ENCODE assay signal across 13 mouse cellular contexts in genomic region chr9:91798171-91798836, GRCm38 (mm10).
DNase-seq lines count a peak whose midpoint lies in the region; ATAC-seq and TF ChIP-seq lines count a peak whose summit lies in the region.
"Had no signal": no experiment of that assay in that cellular context is flagged by ENCODE, and none has a peak within 500 bp of the region (broad histone marks: within the 10 kb centered on the region; RNA-seq: fewer than 3 reads in every experiment).

No protein-coding gene starts in this region.

- H3K4me1 ChIP-seq in forebrain, embryonic 15.5 days, result no peaks in the 10 kb centered on the region
- no peaks in the 10 kb centered on the region for H3K4me1 ChIP-seq in forebrain, embryonic 12.5 days
- H3K4me1 ChIP-seq in midbrain, postnatal 0 days (ENCODE audit: insufficient read depth, low read length), result no peaks in the 10 kb centered on the region
- H3K4me1 ChIP-seq in midbrain, embryonic 13.5 days (replicated peaks), result no peaks in the 10 kb centered on the region
- H3K4me1 ChIP-seq: embryonic facial prominence, embryonic 13.5 days; heart, embryonic 10.5 days had no signal

- no peaks in the 10 kb centered on the region for H3K27me3 ChIP-seq in forebrain, embryonic 15.5 days
- H3K27me3 ChIP-seq in forebrain, embryonic 12.5 days, result no peaks in the 10 kb centered on the region
- no peaks in the 10 kb centered on the region for H3K27me3 ChIP-seq in midbrain, postnatal 0 days (ENCODE audit: insufficient read depth, low read length)
- no peaks in the 10 kb centered on the region for H3K27me3 ChIP-seq in midbrain, embryonic 13.5 days
- H3K27me3 ChIP-seq: embryonic facial prominence, embryonic 13.5 days had no signal

- no peaks in the 10 kb centered on the region for H3K9me3 ChIP-seq in forebrain, embryonic 15.5 days
- no peaks in the 10 kb centered on the region for H3K9me3 ChIP-seq in forebrain, embryonic 12.5 days
- no peaks in the 10 kb centered on the region for H3K9me3 ChIP-seq in midbrain, postnatal 0 days (ENCODE audit: low read length)
- H3K9me3 ChIP-seq in midbrain, embryonic 13.5 days, result no peaks in the 10 kb centered on the region
- H3K9me3 ChIP-seq: embryonic facial prominence, embryonic 13.5 days; G1E; heart, embryonic 10.5 days had no signal

- no peak overlapping the region for H3K4me3 ChIP-seq in forebrain, embryonic 15.5 days
- no peak overlapping the region for H3K4me3 ChIP-seq in forebrain, embryonic 12.5 days (replicated peaks)
- H3K4me3 ChIP-seq in midbrain, postnatal 0 days (ENCODE audit: low read depth, low read length), result no peak overlapping the region
- H3K4me3 ChIP-seq in midbrain, embryonic 13.5 days (replicated peaks), result no peak overlapping the region
- H3K4me3 ChIP-seq: embryonic facial prominence, embryonic 13.5 days; heart, embryonic 10.5 days had no signal

- no peak for TF ChIP-seq CTCF in midbrain, postnatal 0 days (IDR thresholded peaks at IDR 0.05)

- WGBS in forebrain, embryonic 15.5 days, result 75% methylated on average over 10 of the region's 10 CpGs
- 94% methylated on average over 10 of the region's 10 CpGs for WGBS in forebrain, embryonic 12.5 days
- 87% methylated on average over 10 of the region's 10 CpGs for WGBS in midbrain, postnatal 0 days
- WGBS in midbrain, embryonic 13.5 days, result 95% methylated on average over 10 of the region's 10 CpGs

- peak; percentile 82 for ATAC-seq in forebrain, embryonic 15.5 days (replicated peaks)
- ATAC-seq in forebrain, embryonic 12.5 days (ENCODE audit: low FRiP score), result no peak
- no peak for ATAC-seq in midbrain, postnatal 0 days (ENCODE audit: low FRiP score)
- ATAC-seq in midbrain, embryonic 13.5 days, result no peak

- H3K27ac ChIP-seq in forebrain, embryonic 15.5 days (replicated peaks), result no peak overlapping the region
- no peak overlapping the region for H3K27ac ChIP-seq in forebrain, embryonic 12.5 days
- H3K27ac ChIP-seq in midbrain, postnatal 0 days (ENCODE audit: low read depth, low read length), result no peak overlapping the region
- no peak overlapping the region for H3K27ac ChIP-seq in midbrain, embryonic 13.5 days
- H3K27ac ChIP-seq: embryonic facial prominence, embryonic 13.5 days; heart, embryonic 10.5 days; liver, embryonic 14.5 days; stomach, postnatal 0 days had no signal

- no peak overlapping the region for H3K9ac ChIP-seq in forebrain, embryonic 15.5 days (replicated peaks)
- no peak overlapping the region for H3K9ac ChIP-seq in forebrain, embryonic 12.5 days
- no peak overlapping the region for H3K9ac ChIP-seq in midbrain, postnatal 0 days (replicated peaks; ENCODE audit: low read length, poor library complexity, severe bottlenecking)
- H3K9ac ChIP-seq in midbrain, embryonic 13.5 days (replicated peaks), result no peak overlapping the region
- H3K9ac ChIP-seq: embryonic facial prominence, embryonic 13.5 days; liver, embryonic 14.5 days had no signal

- no peak overlapping the region for H3K4me2 ChIP-seq in forebrain, embryonic 15.5 days (replicated peaks)
- no peak overlapping the region for H3K4me2 ChIP-seq in forebrain, embryonic 12.5 days
- H3K4me2 ChIP-seq in midbrain, postnatal 0 days (ENCODE audit: low read depth, low read length, poor library complexity, severe bottlenecking), result no peak overlapping the region
- H3K4me2 ChIP-seq in midbrain, embryonic 13.5 days (replicated peaks), result no peak overlapping the region
- H3K4me2 ChIP-seq: embryonic facial prominence, embryonic 13.5 days had no signal

- DNase-seq in midbrain, postnatal 0 days (ENCODE audit: low spot score), result peak; percentile 69
- DNase-seq in layer of hippocampus, adult 18-20 months (ENCODE audit: low spot score in 2 of 2), result peak; percentile 53 to 79
- peak; percentile 11 for DNase-seq in right cerebral cortex, postnatal 4 days
- no peak for DNase-seq in frontal cortex, postnatal 10 days (ENCODE audit: low spot score in 2 of 2)
- no peak for DNase-seq in kidney, postnatal 25 days

- no peaks in the 10 kb centered on the region for H3K36me3 ChIP-seq in forebrain, embryonic 15.5 days
- H3K36me3 ChIP-seq in forebrain, embryonic 12.5 days (replicated peaks), result no peaks in the 10 kb centered on the region
- H3K36me3 ChIP-seq in midbrain, postnatal 0 days (ENCODE audit: insufficient read depth, low read length), result no peaks in the 10 kb centered on the region
- H3K36me3 ChIP-seq in midbrain, embryonic 13.5 days, result no peaks in the 10 kb centered on the region
- H3K36me3 ChIP-seq: embryonic facial prominence, embryonic 13.5 days; G1E; heart, embryonic 10.5 days had no signal

Comparison
In these comparisons a context has a peak if more than half of its experiments do, and no peak if none do; other contexts are left out.
1. DNase-seq: peak in midbrain, postnatal 0 days (single experiment), layer of hippocampus, adult 18-20 months (2 of 2) and right cerebral cortex, postnatal 4 days (single experiment); none in frontal cortex, postnatal 10 days (0 of 2) and kidney, postnatal 25 days (0 of 2).